Mouse (Mus musculus): ENCODE data around the gene Zfp329.

Gene Zfp329

DNA sequence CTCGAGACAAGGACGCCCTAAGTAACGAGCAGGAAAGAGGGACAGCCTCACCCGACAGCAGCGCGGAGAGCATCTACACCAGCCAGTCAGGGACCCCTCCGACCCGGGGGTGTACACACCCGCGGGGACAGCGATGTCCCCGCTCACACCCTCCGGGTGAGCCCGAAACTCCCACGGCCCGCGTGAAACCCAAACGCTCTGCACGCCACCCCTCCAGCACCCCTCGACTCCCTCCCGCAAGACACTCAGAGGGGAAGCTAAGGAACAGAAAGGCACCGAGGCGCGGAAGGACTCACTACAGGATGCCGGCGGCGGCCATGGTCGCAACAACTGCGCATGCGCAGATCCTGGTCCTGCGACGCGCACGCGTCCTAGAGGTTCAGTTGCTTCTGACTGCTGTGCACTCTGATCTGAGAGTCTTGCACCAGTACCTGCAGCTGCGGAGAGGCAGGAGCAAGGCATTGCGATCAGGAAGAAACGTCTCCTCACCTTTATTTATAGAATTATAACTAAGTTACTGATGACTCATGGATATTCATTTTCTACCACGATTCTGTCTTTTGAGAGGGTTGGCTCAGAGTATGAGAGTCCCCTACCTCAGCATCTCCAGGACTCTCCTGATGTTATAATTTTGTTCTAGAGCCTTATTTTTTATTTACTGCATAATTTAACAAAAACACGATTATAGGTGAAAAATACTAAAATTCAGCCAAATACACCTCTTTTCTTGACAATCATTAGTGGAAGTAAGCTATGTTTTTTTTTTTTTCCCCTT, at the start of gene Zfp329:
Gene Zfp329 (minus strand): TSS at position 338 of the 775 bp plus-strand sequence.
- in situ Hi-C loops (cut with MseI, MboI): no loop called here

GRCm38 (mm10) chr7:12835779-12836178, 17.1 kb upstream of the Zfp329 start:
- in situ Hi-C loops (cut with MseI, MboI): no loop called here

- in situ Hi-C loops (cut with MseI, MboI): no loop called here
These were observed 16.6 kb upstream of the Zfp329 start for GRCm38 (mm10) chr7:12835193-12835671.

DNA sequence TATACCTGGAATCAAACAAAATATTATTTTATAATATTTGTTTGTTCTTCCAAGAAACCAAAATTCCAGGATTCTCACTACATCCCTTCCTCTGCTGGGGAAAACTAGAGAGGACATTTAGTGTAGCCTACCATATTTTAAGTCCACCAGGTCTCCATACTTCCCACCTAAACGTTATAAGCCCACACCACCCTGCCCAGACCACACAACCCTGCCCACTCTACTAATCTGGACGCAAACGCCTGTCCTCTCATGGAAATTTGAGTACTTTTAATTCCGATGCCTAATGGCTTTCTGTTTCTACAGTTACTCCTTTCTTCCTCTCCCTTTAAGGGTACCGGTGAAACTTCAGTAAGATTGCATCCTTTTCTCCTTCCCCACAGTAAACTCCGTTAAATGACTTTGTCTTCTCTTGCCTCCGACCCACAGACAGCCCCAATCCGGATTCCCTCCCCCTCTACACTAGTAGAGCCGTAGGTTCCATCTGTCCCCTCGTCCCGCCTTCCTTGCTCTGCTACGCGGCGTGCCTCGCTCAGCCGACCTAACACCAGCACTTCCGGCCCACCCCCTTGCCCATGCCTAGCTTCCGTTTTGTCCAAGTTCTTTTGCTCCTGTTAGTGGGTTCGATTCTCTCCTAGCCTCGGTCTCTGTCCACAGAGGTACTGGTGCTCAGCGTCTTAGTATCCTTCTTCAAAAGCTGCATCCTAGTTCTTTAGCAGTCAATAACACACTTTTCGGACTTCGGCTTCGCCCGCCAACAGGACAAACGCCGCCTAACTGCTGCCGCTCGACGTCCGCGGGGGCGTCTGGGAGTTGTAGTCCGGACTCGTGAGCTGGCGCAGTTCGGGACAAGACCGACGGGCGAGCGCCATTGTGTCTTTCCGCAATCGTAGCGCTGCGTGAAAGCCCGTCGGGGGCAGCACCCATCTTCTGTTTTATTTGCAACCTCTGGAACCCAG, 15.8 kb upstream of the Zfp329 start, which contains the start of gene Zfp110:
Gene Zfp110 (plus strand): TSS at position 600 of the 959 bp plus-strand sequence.
- in situ Hi-C loops (cut with MseI, MboI): no loop called here

DNA sequence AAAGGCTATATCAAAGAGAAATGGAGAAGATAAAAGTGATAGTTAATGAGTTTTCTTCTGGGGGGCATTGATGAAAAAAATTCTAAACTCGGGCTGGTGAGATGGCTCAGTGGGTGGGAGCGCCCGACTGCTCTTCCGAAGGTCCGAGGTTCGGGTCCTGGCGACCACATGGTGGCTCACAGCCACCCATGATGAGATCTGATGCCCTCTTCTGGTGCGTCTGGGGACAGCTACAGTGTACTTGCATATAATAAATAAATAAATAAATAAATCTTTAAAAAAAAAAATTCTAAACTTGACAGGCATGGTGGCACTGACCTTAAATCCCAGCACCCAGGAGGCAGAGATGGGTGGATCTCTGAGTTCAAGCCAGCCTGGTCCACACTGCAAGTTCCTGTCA, 3.1 kb downstream of the Zfp329 start:
- in situ Hi-C loops (cut with MseI, MboI): no loop called here

DNA sequence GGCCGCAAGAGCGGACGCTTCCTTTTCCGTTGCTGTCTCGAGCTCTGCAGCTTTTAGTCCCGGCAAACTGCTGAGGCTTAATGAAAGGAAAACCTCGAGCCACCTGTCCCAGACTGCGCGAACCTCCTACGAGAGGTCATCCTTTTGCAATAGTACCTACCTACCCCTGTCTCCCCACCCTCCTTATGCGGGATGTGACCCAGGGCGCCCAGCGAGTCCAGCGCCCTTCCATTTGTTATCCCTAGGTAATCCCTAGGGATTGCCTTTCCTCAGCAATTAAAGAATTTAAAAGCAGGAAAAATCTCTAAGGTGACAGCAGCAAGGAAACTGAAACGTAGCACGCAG, 15.0 kb downstream of the Zfp329 start:
- in situ Hi-C loops (cut with MseI, MboI): no loop called here

DNA sequence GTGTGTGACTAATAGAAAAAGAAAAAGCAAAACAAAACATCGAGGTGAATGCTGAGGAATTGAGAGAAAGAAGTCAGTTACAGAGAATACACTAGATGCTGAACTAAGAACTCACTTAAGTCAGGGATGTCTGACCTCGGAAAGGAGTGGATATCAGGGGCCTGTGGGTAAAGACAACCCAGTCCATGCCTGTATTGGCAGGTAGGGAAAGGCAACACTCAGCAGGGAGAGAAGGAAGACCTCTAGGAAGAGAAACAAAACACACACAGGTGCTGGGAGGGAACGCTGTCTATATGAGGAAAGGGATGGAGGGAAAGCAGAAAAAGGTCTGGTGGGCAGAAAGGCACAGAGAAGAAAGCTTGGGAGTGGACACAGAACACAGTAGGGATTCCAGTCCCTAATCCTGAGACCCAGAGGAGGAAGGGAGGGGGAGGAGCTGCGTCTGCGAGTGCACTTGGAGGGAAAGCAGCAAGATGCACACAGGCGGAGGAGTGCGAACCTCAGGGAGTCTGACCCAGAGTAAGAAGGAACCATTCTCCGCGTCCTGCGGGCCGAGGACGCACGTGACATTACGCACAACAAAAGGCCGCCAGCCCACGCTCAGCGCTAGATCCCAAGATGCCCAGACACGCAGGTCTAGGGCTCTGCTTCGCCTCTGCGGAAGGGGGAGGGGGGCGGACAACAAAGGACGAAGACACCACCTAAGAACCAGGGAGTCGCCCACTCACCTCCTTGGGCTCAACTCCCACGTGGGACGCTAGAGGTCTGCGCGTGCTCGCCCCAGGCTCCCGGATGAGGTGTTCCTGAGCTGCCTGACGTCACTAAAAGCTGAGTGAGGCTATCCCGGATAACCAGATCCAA, 15.6 kb downstream of the Zfp329 start, which contains the start of gene Zscan18:
Gene Zscan18 (minus strand): TSS at position 770 of the 861 bp plus-strand sequence.
- in situ Hi-C loops (cut with MseI, MboI): no loop called here

GRCm38 (mm10) chr7:12799554-12799953, 19.1 kb downstream of the Zfp329 start:
- in situ Hi-C loops (cut with MseI, MboI): loop anchor here in 1 of 2 experiments (25.0 kb wide), 1 partner anchor 312 kb away; the partner anchor contains the start of gene Zfp606

GRCm38 (mm10) chr7:12797971-12798370, 20.7 kb downstream of the Zfp329 start:
- in situ Hi-C loops (cut with MseI, MboI): loop anchor here in 1 of 2 experiments (25.0 kb wide), 1 partner anchor 311 kb away; the partner anchor contains the start of gene Zfp606

- in situ Hi-C loops (cut with MseI, MboI): loop anchor here in 1 of 2 experiments (25.0 kb wide), 1 partner anchor 305 kb away; the partner anchor contains the start of gene Zfp606
These were observed 26.0 kb downstream of the Zfp329 start for GRCm38 (mm10) chr7:12792624-12793023.

DNA sequence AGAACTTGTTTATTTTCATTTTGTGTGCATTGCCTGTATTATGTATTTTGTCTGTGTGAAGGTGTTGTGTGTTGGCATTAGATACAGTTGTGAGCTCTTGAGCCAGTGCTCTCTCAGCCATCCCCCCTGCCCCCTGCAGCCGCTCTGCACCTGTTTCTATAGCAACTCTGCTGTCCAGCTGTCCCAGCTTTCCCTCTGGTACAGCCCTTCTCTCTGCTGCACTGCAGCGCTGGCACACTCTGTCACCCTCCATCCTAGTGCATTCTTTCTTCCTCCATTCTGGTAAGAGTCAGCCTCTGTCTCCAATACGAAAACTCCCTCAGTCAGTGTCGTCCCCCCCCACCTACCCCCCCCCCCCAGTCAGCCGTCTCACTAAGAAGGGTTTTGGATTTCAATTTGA, 30.6 kb downstream of the Zfp329 start:
- in situ Hi-C loops (cut with MseI, MboI): loop anchor here in 1 of 2 experiments (25.0 kb wide), 1 partner anchor 301 kb away; the partner anchor contains the start of gene Zfp606

DNA sequence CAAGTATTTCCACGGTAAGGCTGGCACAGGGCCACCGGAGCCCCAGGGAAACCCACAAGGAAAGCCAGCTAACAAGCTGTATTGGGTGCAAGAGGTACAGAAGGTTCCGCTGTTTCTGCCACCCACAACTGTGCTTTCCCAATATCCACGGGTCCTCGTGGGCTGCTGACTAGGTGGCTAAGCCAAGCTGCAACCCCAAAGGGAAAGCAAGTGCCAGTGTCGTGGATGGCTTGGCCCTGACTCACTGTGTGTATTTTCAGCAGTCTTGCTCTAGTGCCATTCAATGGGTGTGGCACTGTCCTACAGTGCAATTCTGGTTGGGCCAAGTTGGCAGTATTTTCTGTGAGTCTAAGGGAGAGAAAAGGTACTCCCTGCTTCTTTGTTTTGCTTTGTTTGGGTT, 31.3 kb downstream of the Zfp329 start:
- in situ Hi-C loops (cut with MseI, MboI): loop anchor here in 1 of 2 experiments (25.0 kb wide), 1 partner anchor 300 kb away; the partner anchor contains the start of gene Zfp606

GRCm38 (mm10) chr7:12780151-12780830, 38.4 kb downstream of the Zfp329 start:
- in situ Hi-C loops (cut with MseI, MboI): loop anchor here in 1 of 2 experiments (5.0 to 25.0 kb wide), 2 partner anchors 48 to 293 kb away; partner anchors contain the start of gene Zfp606

GRCm38 (mm10) chr7:12779782-12780150, 38.9 kb downstream of the Zfp329 start:
- in situ Hi-C loops (cut with MseI, MboI): loop anchor here (5.0 to 25.0 kb wide), 3 partner anchors 47 to 295 kb away; partner anchors contain the start of gene Zfp606 (in 1 of the 2)

DNA sequence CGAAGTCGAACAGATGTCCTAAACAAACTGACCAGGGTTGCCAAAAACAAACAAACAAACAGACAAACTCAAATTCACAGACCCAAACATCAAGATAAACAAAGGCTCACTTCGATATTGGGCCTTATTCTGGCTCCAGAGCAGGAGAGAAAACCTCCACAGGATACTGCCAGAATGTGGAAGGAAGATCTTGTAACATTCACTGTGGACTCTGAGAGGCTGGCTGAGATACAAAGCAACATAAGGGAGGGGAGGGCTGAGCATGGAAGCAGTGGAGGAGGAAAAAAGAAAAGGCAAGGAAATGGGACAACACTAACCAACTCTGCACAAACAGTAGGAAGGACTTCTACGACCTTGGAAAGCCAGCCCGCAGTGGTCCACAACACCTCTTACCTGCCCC, 39.5 kb downstream of the Zfp329 start:
- in situ Hi-C loops (cut with MseI, MboI): loop anchor here (10.0 to 25.0 kb wide), 2 partner anchors 292 to 294 kb away; partner anchors contain the start of gene Zfp606 (in 1 of the 2)

DNA sequence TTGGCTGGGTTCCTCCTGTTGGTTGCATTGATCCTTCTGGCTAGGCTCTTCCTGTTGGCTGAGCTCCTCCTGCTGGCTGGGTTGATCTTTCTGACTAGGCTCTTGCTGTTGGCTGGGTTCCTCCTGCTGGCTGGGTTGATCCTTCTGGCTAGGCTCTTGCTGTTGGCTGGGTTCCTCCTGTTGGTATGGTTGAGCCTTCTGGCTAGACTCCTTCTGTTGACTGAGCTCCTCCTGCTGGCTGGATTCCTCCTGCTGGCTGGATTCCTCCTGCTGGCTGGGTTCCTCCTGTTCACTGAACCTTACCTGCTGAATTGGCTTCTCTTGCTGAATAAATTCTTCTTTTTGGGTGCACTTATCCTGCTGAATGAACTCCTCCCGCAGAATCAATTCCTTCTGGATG, 44.1 kb downstream of the Zfp329 start:
- in situ Hi-C loops (cut with MseI, MboI): loop anchor here (10.0 to 25.0 kb wide), 2 partner anchors 287 to 290 kb away; partner anchors contain the start of gene Zfp606 (in 1 of the 2)

- in situ Hi-C loops (cut with MseI, MboI): loop anchor here in 1 of 2 experiments (10.0 kb wide), 1 partner anchor 289 kb away; no protein-coding TSS in a partner anchor
These were observed 44.5 kb downstream of the Zfp329 start for GRCm38 (mm10) chr7:12774111-12774510.
